Mouse (Mus musculus) retina, postnatal 1 day (tissue): ENCODE results near the gene Unc13b.

Experiments
- DNase-seq: peaks from one replicate; pipeline ENCODE4 v3.0.0-alpha.2; 2012

Unc13b gene

GRCm38 (mm10) chr4:43058753-43059654 is at the start of gene Unc13b:
Gene Unc13b, plus strand, starts transcription at chr4:43058953.
- peak; percentile 98 for DNase-seq

DNA sequence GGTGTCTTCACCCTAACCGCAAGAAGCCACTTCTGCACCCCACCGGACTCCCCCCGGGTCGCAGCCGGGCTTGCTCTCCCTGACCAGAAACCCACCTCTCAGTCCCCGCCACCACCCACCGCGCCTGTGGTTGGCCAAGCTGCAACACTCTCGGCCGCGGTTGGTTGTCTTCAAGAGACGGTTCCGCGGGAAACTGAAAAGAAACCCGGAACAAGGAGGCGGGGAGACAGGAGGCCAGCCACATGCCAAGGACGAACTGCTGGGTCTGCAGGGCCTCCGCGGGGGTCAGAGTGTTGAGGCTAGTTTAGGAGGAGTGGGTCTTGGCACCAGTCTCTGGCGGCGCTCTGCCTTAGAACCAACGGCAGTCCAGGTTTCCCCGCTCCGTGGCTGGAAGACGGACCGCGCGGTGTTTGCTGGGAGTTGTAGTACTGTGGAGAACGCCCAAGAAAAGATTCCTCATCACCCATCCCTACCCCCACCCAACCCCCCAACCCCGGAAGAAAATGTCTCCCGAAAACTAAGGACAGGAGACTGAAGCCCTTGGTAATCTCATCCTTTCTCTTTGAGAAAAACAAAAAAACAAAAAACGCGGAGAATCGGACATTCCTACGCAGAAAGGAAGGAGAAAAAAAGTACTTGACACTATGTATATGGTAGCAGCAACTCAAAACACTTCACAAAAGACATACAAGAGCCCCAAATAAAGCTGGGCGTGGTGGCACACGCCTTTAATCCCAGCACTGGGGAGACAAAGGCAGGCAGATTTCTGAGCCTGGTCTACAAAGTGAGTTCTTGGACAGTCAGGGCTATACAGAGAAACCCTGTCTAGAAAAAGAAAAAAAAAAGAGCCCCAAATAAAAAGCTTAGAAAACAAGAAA is 48.4 kb upstream of the Unc13b start, which contains the start of gene Fancg:
Gene Fancg (minus strand): TSS at position 346 of the 878 bp plus-strand sequence.
- DNase-seq: peak; percentile 91

- DNase-seq: no peak
Measured at GRCm38 (mm10) chr4:43012091-43012490, 46.7 kb upstream of the Unc13b start.

DNA sequence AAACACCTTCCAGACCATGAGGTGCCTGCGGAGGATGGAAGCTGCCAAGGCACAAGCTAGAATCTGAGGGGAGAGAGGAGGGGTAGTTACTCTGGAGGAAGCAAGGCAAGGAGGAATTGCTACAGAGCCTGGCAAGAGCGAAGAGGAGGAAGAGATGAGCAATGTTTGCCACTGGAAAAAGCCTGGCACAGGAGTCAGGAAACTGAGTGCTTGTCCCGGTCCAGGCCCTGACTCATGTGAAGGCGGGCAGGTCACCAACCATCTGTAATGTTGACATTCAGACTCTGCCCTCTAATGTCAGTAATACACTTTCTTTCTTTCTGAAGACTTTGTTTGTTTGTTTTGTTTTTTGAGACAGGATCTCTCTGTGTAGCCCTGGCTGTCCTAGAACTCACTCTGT is 40.6 kb upstream of the Unc13b start:
- DNase-seq: no peak

DNA sequence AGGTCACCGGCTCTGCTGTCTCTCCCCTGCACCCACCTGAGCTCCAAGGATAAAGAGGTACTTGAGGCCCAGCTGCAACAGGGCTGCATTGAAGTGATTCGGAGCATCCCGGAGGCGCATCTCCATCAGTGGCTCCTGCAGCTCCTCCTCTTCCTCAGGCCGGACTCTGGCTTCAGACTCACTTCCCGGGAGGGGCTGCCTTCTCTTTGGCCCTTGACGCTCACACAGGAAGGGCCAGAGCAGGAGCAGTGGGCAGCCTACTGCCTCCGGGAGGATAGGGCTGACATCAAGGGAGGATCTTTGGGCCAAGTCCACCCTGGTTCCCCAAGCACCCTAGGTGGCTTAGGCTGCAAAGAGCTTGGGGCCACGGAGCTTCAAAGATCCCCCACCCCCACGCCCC is 39.6 kb upstream of the Unc13b start:
- no peak for DNase-seq

- no peak for DNase-seq
Measured at GRCm38 (mm10) chr4:43019641-43020465, 38.9 kb upstream of the Unc13b start.

DNA sequence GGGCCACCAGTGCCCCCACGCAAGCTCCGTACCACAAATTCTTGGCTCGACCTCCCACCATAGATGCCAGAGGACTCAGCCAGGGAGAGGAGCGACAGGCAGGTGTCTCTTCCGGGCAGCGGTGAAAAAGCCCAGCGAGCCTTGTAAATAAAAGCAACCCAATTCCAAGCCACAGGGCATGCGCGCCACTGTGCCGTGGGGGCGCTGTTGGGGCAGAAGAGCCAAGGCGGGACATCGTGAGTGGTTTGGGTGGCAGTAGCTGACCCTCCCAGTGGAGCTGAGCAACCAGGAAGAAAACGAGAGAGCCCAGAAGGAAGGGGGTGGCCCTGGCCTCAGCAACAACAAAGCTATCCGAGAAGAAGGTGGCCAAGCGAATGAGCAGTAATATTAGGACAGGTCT is 37.9 kb upstream of the Unc13b start:
- DNase-seq: no peak

GRCm38 (mm10) chr4:43021341-43021740 is 37.4 kb upstream of the Unc13b start:
- DNase-seq: no peak

DNA sequence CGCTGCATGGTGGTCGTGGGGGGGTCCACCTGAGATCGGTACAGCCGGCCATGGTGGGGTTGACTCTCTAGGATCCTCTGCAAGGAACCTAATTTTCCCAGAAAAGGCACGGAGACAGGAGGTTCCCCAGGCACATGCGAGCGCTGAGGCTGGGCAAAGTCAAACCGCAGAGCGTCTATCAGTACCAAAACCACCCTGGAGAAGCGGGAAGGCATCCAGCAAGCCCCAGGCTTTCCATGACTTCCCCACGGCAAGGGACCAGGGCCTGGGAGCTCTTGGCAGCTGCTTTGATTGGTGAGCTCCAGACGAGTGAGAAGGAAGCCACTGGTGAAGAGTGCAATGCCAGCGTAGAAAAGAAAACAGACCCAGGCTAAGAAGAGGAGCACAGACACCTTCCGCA is 34.1 kb upstream of the Unc13b start:
- DNase-seq: no peak

GRCm38 (mm10) chr4:43025084-43025960 is 33.4 kb upstream of the Unc13b start, which contains the start of gene Pigo:
Gene Pigo, minus strand, starts transcription at chr4:43025819.
- peak; percentile 95 for DNase-seq

DNA sequence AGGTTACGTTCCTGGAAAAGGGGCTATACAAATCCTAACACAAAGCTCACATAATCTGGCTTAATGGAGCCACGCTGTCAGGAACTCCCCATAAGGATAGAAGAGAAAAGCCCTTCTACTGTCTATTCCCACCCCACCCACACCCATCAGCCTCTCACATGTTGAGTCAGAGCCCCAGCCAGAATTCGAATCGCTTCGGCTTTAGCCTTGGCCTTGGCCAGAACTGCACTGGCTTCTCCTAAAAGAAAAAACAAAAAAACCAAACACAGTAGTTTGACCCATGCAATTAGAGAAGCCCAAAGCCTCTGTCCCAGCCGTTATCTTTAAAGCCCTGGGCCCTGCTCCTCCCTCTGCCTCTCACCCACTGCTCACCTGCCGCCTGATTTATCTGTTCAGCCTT is 29.6 kb upstream of the Unc13b start:
- no peak for DNase-seq

DNA sequence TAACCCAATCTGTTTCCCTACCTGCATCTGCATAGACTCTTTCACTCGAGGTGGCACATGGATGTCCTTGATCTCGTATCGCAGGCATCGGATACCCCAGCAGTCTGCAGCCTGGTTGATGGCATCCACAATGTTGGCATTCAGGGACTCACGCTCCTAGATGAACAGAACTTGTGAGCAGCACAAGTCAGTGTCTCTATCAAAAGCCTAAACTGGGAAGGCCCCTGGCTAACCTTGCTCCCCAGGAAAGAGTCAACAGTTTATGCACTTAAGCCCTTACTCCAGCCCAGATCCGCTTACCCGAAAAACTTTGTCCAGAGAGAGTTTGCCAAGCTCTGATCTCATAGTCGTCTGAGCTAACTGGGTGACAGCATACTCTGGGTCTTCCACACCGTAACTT is 29.0 kb upstream of the Unc13b start:
- DNase-seq: no peak

- DNase-seq: no peak
Measured at GRCm38 (mm10) chr4:43030352-43030751, 28.4 kb upstream of the Unc13b start.

DNA sequence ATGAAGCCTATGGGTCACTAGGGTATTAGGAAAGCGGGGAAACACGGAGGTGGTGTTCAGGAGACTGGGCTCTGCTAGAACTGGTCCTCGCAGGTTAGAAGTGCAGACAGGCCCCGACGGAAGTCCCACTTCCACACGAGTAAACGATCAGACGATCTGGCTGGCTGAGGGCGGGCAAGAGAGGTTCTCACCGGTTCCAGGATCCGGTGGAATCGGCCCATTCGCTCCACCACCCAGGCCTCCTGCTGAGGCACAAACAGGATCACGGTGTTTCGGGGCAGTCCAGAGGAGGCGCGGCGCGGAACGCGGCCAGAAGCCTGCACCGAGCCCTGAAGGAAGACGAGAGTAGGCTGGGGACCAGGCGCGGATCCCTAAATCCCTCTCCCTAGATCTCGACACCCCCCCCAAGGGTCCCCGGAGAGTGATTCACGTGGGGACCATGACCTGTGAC is 27.9 kb upstream of the Unc13b start:
- no peak for DNase-seq

GRCm38 (mm10) chr4:43031237-43031995 is 27.3 kb upstream of the Unc13b start, which contains the start of gene Stoml2:
Gene Stoml2, minus strand, starts transcription at chr4:43031710.
- DNase-seq: peak; percentile 99

GRCm38 (mm10) chr4:43032501-43032900 is 26.3 kb upstream of the Unc13b start:
- no peak for DNase-seq

DNA sequence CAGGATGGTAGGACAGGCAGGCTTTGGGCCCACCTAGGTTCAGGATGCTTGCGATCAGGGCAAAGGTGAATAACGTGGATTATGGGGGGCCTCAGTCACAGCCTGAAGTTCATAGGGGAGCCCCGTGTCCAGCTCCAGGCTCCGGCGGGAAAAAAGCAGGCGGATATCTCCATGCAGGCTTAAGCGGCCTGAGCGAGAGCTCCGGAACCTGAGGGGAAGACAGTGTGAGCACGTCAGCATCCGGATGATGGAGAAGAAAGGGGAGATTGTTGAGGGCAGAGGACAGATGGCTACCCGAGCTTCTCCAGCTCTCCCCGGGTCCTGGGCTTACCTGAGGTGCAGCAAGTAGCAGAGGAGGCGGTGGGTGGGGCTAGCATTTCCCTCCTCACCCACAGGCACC is 25.3 kb upstream of the Unc13b start:
- no peak for DNase-seq

DNA sequence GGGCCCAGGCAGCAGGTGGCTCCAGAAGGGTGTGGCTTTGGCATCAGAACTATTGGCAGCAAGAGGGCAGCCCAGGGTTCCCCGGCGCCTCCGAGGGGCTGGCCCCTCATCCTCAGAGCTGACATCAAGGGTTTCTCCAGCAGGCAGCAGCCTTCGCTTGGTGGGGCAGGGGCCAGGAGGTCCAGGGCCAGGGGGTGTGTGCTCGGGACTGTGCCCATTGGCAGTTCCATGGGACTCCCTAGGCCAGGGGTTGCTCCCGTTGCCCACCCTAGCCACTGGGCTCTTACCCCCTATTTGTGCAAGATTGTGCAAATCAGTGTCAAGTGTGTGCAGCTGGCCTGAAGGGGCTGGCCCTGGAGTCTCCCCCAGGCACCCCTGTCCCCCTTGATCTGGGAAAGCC is 22.9 kb upstream of the Unc13b start:
- no peak for DNase-seq

- DNase-seq: no peak
Measured at GRCm38 (mm10) chr4:43036356-43036755, 22.4 kb upstream of the Unc13b start.

DNA sequence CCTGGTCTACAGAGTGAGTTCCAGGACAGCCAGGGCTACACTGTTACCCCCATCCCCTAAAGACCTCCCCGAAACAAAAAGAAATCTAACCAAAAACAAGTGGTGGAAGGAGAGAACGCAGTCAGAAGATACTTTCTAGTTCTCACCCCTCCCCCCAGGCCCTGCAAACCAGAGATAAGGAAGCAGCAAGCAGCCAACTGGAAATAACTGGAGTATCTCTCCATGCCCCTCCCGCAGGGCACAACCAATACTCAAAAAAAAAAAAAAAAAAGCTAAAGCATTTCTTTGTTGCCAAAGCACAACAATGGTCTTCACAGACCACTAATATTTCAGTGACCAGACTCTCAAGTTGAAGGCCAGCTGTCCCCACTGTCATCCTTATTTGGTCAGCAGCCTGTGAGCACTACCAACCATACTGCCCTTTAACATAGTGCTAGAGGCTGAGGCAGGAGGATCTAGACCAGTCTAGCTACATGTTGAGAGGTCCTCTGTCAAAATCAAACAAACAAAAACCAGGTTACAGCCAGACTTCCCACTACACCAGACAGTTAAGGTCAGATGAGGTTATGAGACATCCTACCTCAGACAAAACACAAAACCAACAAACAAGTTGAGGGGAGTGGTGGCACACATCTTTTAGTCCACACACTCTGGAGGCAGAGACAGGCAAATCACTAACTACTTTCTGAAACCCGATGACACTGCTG is 20.7 kb upstream of the Unc13b start:
- DNase-seq: no peak
